Mouse (Mus musculus): ENCODE data around the gene Vill.

Vill gene

DNA sequence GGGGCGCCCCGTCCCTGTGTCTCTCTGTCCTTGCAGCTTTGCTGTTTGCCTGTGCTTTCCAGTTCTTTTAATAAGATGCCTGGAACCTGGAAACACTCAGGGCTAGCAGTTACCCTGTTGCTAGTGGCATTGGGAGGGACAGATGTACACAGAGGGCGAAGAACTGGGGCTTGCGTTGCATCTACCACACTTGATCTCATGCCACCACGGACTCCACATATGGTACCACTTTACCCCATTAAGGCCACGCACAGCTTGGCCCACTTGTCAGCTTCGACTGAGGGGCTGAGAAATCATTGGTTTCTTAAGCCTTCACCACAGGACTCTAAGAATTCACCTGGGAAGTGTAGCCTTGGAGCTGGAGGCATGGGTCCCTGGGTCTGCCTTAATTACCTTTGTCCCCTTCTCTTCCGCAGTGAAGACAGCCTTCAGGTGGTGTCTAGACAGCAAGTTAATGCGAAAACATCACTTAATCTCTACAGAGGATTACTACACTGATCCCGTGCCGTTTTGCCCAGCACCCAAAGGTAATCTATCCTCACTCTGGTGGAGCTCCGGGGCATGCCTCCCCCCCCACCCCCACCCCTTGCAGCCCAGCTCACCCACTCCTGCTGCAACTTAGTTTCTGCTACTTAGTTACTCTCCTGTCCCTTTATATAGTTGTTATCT lies 57.2 kb downstream of the Vill start:
- in situ Hi-C loops (cut with MboI, MseI), result no loop called here

DNA sequence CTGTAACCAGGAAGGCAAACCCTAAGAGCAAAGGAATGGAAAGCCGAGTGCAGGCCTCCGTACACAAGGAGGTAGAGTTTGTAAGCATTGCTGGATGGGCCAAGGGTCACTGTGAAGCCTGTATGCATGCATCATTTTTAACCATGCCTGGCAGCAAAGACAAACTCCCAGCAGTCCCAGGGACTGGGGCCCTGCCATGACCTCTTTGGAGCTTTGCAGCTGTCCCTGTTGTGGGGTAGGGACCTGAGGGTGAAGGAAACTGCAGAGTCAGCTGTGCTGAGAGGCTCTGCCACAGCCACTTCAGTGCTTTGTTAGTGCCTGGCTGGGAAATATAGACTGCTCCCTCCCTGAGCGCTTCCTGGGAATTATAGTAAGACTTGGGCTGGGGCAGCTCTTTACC lies 58.1 kb downstream of the Vill start:
- in situ Hi-C loops (cut with MboI, MseI), result no loop called here

DNA sequence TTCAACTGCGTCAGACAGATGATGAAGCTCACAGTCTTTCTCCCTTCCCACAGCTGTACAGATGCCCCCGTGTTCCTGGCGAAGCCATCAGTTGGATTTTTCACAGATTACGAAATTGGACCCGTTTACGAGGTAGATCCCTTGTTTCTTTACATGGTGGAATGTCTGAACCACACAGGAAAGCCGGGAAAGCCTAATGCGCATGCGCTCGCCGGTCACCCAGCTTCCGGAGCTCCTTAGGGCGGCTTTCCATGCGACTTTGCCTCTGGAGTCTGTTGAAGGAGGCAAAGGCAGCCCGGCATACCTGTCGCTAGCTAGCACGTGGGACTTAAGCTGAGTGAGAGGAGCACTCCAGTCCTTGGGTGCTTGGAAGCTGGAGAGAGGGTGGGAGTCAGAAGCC lies 62.3 kb downstream of the Vill start:
- in situ Hi-C loops (cut with MboI, MseI), result no loop called here

DNA sequence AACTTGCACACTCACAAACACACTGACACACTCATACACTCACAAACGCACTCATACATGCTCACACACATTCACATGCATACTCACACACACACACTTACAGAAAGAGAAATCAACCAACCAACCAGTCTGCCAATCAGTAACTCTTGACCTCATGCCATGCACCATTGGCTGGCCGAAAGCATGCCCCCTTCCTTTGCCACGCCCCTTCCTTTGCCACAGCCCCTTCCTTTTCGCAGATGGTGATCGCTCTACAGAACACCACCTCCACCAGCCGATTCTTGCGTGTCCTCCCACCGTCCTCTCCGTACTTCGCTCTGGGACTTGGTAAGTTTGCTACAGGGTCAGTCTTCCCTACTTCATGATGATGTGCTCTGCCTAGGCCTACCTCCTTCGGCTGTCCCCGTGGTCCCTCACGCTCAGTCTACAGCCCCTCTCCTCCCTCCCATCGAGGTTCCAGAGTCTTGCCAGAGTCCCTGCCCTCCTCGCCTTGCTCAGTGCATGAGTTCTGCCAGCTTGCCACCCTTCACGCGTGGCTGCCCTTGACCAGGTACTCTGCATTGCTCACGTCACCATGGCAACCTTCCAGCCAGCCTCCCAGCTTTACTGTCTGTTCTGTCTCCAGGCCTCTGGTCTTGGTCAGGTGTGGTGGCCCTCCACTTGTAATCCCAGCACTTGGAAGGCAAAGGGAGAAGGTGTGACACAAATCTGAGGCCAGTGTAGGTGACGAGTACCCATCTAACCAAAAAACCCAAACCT lies 67.0 kb downstream of the Vill start:
- in situ Hi-C loops (cut with MboI, MseI), result no loop called here

DNA sequence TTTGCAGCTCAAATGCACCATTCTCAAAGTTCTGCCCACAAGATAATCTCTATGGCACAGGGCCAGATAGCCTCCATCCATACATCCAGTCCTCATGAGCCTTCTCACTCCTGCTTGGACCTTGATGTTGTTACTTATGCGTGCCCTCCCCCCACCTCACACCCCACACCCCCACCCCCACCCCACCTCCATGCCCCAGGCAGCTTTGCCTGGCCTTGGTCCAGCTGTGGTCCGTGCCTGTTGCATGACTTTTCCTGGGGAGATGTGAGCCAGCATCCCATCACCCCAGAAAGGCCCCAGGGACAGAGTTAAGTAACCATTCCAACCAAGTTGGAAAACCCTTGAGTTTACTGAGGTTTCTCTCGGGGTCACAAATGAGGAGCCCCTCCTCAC lies 67.6 kb downstream of the Vill start:
- in situ Hi-C loops (cut with MboI, MseI), result no loop called here
